Mouse (Mus musculus) urinary bladder, postnatal 4 days (tissue): Measurements from ENCODE around the gene Nxph3.
"Not testable (repeated sequence)": the region's sequence is repeated elsewhere in the genome, so short reads cannot be mapped to it uniquely, and the experiment has no call there.

Experiments
- DNase-seq, 2 experiments: peaks; one replicate each; pipeline ENCODE4 v3.0.0; 2021 to 2022; ENCODE audit warnings: low spot score in 2 of 2

Gene Nxph3

DNA sequence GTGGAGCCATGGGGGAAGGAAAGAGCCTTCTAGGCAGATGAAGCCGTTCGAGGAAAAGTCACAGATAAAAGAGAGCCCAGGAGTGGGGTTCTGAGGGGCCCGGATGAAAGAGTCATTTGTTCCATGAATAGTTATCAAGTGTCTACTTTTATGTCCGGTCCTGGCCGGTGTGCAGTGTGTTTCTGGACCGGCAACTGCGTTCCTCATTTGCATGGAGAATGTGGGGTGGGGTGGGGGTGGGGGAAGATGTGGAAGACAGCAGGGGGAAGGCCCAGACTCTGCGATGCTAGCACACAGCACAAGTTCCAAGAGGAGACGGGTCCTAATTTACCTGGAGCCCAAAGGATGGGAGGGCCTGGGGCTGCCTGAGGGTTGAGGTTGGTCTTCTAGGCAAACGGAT lies 4.9 kb upstream of the Nxph3 start:
- DNase-seq: no peak

- DNase-seq: no peak
Measured at GRCm38 (mm10) chr11:95517162-95517561, 2.8 kb upstream of the Nxph3 start.

GRCm38 (mm10) chr11:95516491-95516911 lies 2.1 kb upstream of the Nxph3 start:
- no peak for DNase-seq

- DNase-seq: no peak
Measured at GRCm38 (mm10) chr11:95515376-95516323, 1.3 kb upstream of the Nxph3 start.

DNA sequence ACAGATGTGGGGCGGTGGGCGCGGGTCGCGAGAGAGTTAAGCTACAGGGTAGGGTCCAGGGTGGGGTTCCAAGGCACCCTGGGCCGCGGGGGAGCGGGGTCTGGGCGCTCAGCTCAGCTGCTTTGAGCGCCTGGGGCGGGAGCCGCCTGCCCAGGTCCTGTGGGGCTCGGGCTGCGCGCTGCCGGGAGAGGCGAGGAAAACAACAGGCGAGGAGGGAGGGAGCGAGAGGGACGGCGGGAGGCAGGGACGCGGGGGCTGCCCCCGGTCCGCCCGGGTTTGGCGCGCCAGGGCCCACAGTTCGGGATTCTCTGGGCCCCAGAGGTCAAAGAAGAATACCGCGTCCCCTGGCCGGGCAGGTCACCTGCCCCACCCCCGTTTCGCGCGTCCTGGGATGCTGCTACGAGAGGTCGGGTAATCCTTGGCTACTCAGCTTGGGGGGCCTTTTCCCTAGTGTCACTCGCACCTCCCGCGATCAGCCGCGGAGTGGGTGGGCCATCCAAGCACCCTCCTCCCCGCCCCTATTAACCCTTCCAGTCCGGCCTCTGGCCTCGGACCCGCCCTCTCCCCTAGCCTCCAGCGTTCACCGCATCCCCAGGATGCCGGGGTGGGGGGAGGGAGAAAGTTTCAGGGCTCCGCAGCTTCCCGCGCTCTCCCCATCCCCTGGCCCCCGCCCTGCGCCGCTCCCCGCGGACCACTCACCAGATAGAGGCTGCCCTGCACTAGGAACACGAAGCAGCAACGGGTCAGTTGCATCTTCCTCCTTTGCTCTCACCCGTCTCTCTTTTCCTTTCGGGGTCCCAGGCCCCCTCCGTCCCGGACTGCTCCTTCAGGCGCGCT lies 691 bp downstream of the Nxph3 start:
- no peak for DNase-seq

GRCm38 (mm10) chr11:95512383-95512782 lies 2.0 kb downstream of the Nxph3 start:
- DNase-seq: no peak

DNA sequence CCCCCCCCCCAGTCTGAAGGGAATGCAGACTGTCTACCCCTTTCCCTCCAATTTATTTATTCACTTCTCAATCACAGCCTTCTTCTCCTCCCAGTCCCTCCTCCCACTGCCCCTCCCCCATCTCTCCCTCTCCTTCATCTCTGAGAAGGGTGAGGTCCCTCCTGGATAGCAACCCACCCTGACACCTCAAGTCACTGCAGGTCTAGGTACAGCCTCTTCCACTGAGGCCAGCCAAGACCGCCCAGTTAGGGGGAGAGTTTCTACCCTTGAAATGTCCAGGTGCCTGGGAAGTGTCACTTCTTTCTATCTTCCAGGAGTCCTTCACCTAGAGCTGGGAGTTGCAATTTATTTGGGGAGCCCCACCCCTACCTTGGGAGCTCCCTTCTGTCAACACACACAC lies 2.5 kb downstream of the Nxph3 start:
- DNase-seq: no peak

- DNase-seq: no peak
Measured at GRCm38 (mm10) chr11:95510631-95511030, 3.7 kb downstream of the Nxph3 start.

DNA sequence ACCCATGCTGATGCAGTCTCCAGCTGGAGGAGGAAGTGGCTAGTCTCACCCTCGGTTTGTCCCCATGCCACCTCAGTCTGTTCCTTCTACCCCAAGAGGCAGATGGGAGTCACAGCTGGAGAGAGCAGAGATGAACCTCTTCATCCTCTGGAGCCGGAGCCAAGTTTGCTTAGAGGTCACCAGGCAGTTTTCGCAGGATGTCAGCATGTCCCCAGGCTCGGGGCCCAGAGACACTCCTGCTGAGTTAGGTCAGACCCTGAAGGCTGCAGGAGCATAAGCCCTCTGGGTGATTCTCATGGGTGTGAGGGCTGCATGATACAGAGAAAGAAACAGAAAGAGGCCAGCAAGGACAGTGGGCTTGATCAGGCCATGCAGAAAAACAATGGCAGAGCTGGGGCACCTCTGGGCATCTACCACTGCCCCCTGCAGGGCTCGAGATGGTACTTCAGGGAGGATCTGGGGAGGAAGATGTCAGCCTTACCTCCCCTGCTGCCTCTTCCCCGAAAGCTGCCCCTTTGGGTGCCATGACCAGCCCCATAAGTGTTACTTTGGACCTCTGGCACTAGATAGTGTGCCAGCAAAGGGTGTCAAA lies 5.1 kb downstream of the Nxph3 start:
- DNase-seq: no peak

- no peak for DNase-seq
Measured at GRCm38 (mm10) chr11:95508211-95508926, 6.0 kb downstream of the Nxph3 start.

GRCm38 (mm10) chr11:95507785-95508184 lies 6.6 kb downstream of the Nxph3 start:
- DNase-seq: no peak

- DNase-seq: no peak
Measured at GRCm38 (mm10) chr11:95507041-95507716, 7.2 kb downstream of the Nxph3 start.

GRCm38 (mm10) chr11:95504271-95504731 lies 10.1 kb downstream of the Nxph3 start:
- no peak for DNase-seq

DNA sequence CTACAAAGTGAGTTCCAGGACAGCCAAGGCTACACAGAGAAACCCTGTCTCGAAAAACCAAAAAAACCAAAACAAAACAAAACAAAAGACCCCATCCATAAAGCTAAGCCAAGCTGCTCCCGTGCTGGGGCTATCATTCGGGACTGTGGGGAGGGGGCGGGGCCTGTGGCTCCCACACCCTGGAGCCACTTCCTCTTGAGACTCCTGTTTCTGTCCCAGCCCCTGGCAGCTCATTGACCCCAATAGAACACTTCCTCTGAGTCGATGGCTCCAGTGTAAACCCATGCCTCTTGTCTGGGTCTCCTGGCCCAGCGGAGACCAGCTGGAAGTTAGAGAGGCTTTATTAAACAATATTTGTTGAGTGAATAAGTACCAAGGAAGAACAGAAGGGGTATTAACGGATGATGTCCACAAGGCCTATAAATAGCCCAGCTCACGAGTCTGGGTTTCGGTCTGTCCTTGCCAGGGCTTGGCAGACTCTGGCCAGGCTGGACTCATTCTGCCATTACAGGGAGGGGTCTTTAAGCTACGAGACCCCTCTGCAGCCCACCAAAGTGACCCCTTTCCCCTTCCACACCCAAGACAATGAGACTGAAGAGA lies 10.7 kb downstream of the Nxph3 start:
- DNase-seq: no peak

GRCm38 (mm10) chr11:95501826-95502225 lies 12.5 kb downstream of the Nxph3 start:
- DNase-seq: not testable (repeated sequence)

GRCm38 (mm10) chr11:95500836-95501235 lies 13.5 kb downstream of the Nxph3 start:
- no peak for DNase-seq

GRCm38 (mm10) chr11:95500412-95500811 lies 14.0 kb downstream of the Nxph3 start:
- no peak for DNase-seq

DNA sequence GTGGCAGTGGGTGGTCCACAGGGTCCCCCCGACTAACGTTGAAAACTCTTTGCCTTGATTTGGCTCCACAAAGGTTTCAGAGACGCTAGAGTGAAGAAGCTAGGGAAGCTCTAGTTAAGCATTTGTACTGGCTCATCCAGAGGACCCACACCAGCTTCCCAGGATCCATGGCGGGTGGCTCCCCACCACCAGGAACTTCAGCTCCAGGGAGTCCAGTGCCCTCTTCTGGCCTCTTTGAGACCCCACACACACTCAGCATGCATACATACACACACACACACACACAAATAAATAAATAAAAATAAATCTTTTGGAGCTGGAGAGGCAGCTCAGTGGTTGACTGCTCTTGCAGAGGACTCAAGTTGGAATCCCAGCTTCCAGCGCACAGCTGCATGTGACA lies 16.4 kb downstream of the Nxph3 start:
- DNase-seq: no peak

GRCm38 (mm10) chr11:95495883-95496282 lies 18.5 kb downstream of the Nxph3 start:
- no peak for DNase-seq

- DNase-seq: no peak
Measured at GRCm38 (mm10) chr11:95494374-95494773, 20.0 kb downstream of the Nxph3 start.
